Mouse (Mus musculus) lung, postnatal 0 days (tissue): ENCODE measurements around the gene Tpm3.
A peak's percentile ranks its signal among the peaks of the same experiment; 100 is the strongest.

Experiments used
- CTCF ChIP-seq: IDR thresholded peaks from 2 replicates; pipeline ENCODE4 v1.5.1; 2016; ENCODE audit warnings: antibody characterized with exemption, mild to moderate bottlenecking
- EP300 ChIP-seq: IDR thresholded peaks from 2 replicates; pipeline ENCODE4 v1.6.1; 2016; ENCODE audit warnings: antibody characterized with exemption, mild to moderate bottlenecking, control low read depth

GRCm38 (mm10) chr3:90079763-90080497, 7.5 kb downstream of the Tpm3 start:
- TF ChIP-seq CTCF (0 out of 2 replicates have a peak, but pooled peaks have one; percentile 9), EP300 (peak; percentile 73)
